Mouse (Mus musculus) gastrocnemius, postnatal 25 days (tissue): ENCODE results near the gene Vgll4. TPM values are rescaled to one million over a fixed set of nuclear protein-coding genes. Genes with fewer than 3 reads are reported as not detected.

Source experiments
- DNase-seq: peaks from one replicate; pipeline ENCODE4 v3.0.0; 2022
- total RNA-seq, 2 experiments: library from RNA; stranded (reverse); gene quantifications; 1 replicate in 1 of 2; 2 replicates in 1 of 2; pipeline ENCODE4 v1.2.3; 2021

The Vgll4 gene
- total RNA-seq, 2 experiments from 2014 or later: 13.3 to 13.9 TPM

GRCm38 (mm10) chr6:114842131-114842530, 127.7 kb downstream of the Vgll4 start:
- DNase-seq: no peak

DNA sequence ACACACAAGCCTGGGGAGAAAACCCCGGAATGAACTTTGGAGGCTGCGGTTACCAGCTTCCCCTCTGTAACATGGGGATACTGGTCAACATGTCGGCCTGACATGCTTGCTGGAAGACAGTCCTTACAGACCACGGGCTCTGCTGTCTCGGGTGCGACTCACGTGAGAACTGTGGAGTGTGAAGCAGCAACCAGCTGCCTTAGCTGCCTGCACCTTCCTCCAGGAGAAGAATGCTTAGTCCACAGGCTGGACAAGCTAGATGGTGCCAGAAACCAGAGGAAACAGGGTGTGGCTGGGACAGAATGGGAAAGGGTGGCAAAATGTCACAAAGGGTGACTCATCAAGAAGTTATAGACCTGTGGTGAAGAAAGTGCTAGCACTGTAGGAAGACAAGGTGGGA, 129.8 kb downstream of the Vgll4 start:
- no peak for DNase-seq

GRCm38 (mm10) chr6:114838872-114839271, 130.9 kb downstream of the Vgll4 start:
- DNase-seq: peak; percentile 62

DNA sequence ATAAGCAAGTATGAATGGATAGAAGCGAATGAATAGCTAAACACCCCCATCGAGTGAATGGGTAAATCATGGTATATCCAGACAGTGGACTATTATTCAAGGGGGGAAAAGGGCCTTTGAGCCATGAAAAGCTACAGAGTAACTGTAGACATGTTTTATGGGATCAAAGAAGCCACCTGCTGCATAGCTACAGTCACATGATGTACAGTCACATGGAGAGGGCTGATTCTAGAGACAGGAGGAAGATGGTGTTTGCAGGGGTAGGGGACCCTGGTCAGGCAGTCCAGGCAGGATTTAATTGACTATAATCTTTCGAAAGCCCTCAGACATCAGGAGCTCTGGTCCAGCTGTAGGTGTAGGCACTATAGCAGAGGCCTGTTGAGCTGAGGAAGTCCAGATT, 133.4 kb downstream of the Vgll4 start:
- no peak for DNase-seq

DNA sequence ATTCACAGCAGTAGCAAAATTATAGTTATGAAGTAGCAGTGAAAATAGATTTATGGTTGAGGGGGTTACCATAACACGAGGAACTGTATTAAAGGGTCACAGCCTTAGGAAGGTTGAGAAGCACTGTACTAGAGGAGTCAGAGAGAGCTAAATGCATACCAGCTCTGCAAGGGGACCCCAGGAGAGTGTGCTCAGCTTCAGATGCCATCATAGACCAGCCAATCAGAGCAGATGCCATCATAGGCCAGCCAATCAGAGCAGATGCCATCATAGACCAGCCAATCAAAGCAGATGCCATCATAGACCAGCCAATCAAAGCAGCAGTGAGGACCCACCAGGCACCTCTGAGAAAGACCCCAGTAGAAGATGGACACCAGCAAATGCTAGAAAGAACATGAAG, 134.0 kb downstream of the Vgll4 start:
- DNase-seq: no peak

DNA sequence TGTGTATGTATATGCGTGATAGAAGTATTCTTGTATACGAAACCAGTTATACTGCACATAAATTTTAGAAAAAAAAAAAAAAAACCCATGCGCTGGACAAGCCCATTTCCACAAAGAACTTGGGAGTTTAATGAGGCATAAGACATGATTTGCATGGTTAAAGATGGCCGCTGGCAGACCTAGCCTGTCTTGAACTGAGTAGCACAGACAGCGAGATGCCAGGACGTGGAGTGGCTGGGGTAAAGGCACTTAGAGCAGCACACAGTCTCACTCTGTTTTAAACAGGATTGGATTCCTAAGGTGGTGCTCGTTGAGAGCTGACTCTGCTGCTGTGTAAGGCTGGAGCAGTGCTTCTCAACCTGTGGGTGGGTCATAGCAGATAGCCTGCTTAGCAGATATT, 134.4 kb downstream of the Vgll4 start:
- DNase-seq: no peak

- DNase-seq: no peak
Measured at GRCm38 (mm10) chr6:114833791-114834346, 135.9 kb downstream of the Vgll4 start.

DNA sequence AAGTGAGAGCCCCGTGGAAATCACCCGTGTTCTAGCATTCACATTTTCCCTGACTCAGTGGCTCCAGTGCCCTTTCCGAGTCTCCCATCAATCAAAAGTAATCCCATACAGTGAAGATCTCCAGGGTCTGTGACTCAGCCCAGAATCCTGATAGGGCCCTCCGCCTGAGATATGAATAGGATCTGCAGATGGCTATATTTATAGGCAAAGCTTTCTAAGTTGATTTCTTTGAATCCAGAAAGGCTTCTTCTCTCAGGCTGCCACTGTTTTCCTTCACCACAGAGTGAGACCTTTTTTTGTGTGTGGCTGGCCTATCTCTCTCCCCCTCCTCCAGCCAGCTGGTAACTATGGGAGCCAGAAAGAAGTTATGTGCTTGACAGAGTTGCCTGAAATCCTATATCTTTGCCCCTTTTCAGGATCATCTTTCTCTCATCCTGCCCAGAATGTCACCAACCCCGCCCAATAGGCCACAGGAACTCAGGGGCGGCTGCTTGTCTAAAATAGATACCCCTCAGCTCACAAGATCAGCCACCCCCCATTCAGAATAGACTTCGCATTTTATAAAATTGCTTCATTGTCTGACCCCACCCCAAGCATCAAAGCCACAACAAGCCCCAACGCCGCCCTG, 136.6 kb downstream of the Vgll4 start:
- DNase-seq: no peak

DNA sequence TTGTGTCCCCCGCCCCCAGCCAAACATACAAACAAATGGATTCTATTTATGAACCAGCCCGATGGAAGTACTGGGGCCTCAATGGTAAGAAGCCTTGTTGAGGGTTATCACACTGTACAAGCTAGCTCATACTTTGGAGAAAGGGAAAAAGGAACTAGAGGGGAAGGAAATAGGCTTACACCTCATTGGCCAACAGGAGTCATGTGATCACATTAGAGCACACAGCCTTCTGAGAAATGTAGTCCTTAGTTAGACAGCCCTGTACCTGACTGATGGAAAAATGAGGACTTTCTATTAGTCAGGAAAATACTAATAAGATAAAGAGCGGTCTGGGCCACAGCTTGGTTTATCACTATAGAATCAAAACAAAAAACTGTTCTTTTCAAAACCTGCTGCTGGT, 138.0 kb downstream of the Vgll4 start:
- DNase-seq: no peak

DNA sequence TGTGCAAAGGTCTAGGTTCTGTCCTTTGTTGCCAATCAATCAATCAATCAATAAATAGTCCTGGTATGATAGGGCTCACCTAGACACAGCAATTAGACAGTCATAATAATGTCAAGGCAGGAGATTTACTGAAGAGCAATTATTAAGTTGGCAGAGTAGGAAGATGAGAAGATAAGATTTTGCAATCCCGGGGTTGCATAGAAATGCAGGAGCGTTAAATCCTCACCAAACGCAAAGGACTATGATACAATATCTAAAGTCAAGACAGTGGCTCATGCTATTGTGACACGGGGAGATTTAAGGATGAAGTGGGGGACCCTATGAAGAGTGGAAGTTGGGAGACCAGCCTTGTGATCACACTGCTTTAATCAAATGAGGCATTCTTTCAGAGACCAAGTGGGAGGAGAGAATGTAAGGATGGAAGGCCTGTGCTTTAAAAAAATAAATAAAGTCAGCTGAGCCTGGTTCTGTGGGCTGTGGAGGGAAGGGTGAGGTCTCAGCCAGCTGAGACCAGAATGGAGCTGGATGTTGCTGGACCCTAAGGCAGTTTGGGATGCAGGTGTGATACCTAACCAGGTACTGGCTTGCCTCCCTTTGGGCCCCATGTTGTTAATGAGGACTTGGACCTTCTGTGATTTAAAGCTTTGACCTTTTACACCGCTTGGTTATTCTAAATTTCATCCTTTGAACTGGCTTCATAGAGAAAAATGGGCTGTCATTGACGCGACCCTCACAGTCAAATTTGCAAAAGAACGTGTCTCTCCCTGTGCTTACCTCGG, 139.9 kb downstream of the Vgll4 start:
- no peak for DNase-seq

- DNase-seq: no peak
Measured at GRCm38 (mm10) chr6:114826889-114827288, 142.9 kb downstream of the Vgll4 start.

GRCm38 (mm10) chr6:114821646-114822045, 148.1 kb downstream of the Vgll4 start:
- DNase-seq: no peak

DNA sequence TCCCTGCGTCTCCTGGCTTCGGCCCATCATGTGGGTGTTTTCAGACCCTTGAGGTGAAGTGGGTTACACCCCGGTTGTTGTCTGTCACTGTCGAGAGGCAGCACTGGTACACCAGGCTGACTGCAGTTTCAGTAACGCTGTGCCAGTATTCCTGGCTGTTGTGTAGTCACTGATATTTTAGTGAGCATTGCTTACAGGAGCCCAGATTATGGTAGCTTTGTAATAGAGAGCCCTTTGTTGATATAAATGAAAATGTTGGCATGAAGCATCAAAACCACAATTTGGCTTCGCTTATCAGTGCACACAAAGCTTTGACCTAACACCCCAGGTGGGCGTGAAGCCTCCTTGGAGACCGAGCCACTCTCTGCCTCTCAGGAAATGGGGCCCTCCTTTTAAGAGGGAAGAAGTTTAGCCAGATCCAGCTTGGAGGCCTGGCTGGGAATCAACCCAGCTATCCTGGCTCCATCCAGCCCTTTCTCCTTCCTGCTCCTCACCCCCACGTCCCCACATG, 149.8 kb downstream of the Vgll4 start:
- DNase-seq: no peak

GRCm38 (mm10) chr6:114818471-114818870, 151.3 kb downstream of the Vgll4 start:
- no peak for DNase-seq

GRCm38 (mm10) chr6:114817948-114818347, 151.8 kb downstream of the Vgll4 start:
- DNase-seq: no peak

GRCm38 (mm10) chr6:114814882-114815650, 154.7 kb downstream of the Vgll4 start:
- DNase-seq: no peak

- no peak for DNase-seq
Measured at GRCm38 (mm10) chr6:114814199-114814881, 155.5 kb downstream of the Vgll4 start.

- DNase-seq: no peak
Measured at GRCm38 (mm10) chr6:114812779-114813178, 157.0 kb downstream of the Vgll4 start.

GRCm38 (mm10) chr6:114812322-114812721, 157.5 kb downstream of the Vgll4 start:
- DNase-seq: peak; percentile 62
